Mouse (Mus musculus): Measurements from ENCODE around the gene Ccn2. TPM values are rescaled to one million over a fixed set of nuclear protein-coding genes. Genes with fewer than 3 reads are reported as not detected.

The Ccn2 gene
- total RNA-seq, 2 experiments from 2014 or later = 20.5 to 47.0 TPM

DNA sequence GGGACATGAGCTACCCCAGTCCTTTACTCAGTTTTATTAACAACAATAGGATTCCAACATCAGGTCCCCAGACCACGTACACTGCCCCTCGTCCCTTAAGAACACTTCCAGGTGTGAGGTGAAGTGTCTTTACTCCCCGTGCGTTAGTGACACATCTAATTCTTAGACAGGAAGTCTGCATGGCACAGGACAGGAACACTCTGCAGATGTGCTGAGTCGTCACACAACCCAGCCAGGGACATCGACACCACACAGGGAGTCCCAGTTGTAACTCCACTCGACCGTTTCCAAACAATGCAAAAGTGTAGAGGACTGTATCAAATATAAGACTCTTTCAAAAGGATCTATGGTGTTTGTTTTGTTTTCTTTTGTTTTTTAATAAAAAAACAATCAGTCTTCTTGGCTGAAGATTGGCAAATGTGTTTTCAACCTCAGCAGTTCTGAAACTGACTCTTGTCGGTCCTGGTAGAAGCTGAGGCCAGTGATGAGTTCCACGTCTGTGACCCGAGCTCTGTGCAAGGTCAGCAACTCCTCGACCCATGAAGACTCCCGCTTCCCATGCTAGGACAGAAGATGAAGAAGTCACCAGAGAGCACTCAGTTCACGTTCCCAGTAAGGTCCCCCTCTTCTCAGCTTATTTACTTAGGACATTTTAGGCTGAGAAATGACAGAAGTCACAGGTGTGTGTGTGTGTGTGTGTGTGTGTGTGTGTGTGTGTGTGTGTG is 46.3 kb downstream of the Ccn2 start:
- no peak for DNase-seq

DNA sequence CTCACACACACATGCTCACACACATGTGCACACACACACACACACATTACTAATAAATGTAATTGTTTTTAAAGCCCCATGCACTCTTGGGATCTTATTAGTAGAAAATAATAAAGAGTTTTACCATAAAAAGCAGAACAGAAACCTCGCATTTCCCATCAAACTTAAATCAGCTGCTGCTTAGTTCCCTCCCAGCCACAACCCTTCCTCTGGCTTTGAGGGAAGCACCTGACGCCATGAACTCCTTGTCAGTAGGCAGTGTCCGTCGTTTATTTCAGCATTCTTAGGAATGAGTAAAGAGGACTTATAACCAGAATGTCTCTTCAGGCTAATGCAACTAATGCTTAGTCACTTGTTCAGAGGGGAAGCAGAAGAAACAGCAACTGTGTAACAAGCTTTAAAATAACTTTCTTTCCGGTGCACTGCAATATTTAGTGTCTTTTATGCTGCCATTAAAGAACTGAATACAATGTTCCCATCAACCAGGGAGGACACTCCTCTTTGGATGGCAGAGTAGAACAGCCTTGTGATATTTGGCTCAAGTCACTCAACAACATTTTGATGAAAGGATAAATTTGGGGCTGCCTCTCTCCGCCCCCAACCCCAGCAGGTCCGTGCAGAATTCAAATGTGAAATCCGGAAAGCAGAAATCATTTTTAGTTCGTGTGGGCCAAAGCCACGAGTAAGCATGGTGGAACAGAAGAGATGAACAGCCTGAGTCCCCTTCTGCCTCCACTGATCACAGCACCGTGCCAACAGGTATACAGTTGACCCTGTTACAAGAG is 47.7 kb downstream of the Ccn2 start:
- DNase-seq = no peak

GRCm38 (mm10) chr10:24645169-24645568 is 49.9 kb downstream of the Ccn2 start:
- no peak for DNase-seq

Other genes starting within 250 kb of the Ccn2 start
- 1 to 10 TPM; 5.3 to 7.0 TPM for gene Enpp1, start 116.7 kb downstream of the Ccn2 start, total RNA-seq (2021)
- gene Enpp3, start 247.4 kb downstream of the Ccn2 start, total RNA-seq (2021) = 10 to 100 TPM in 1 of 2 experiments, 1 to 10 TPM in 1; 9.5 to 12.0 TPM